In the genomic region with DNA sequence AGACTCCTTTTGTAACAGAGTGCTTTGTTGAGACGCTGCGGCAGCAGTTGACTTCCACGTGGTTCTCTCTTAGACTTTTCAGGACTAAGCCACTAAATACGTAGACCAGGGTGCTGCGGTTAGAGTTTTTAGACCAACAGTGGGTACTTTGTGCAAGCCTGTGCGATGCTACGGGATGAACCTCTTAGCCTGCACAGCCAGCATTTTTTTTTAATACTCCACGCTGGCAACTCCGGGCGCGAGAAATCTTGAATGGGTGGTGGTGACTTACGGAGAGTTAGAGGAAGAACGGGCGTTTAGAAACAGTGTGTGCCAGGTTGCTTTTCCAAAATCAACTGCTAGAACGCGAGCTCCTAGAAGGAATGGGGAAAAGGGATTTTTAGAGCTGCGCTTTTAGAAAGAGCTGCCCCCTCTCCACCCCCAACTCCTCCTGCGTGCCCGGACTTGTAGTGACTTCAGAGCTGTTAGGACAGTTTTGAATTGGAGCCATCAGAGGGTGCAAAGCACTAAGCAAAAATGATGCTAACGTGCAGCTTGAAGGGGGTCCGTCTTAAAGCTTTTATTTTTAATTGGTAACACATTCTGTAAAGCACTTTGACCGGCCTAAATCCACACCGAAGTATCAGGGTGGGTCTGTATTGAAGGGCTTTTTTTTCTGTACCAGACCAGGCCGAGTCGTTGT, we compare ENCODE assay signal across 8 mouse cellular contexts. TPM values are rescaled to one million over a fixed set of nuclear protein-coding genes. Genes with fewer than 3 reads are reported as not detected.
DNase-seq lines count a peak whose midpoint lies in the region; ATAC-seq and TF ChIP-seq lines count a peak whose summit lies in the region.

No protein-coding gene starts in this region.

- peak overlapping the region; percentile 75 for H3K9ac ChIP-seq in forebrain, embryonic 13.5 days
- H3K9ac ChIP-seq in intestine, postnatal 0 days (ENCODE audit: low read depth, low read length), result peak overlapping the region; percentile 60
- H3K9ac ChIP-seq in stomach, embryonic 16.5 days (ENCODE audit: low read length), result peak overlapping the region; percentile 82

- TF ChIP-seq CTCF in lung, adult 2 months (IDR thresholded peaks at IDR 0.05; ENCODE audit: insufficient read depth, low read length), result no peak
- no peak for TF ChIP-seq CTCF in intestine, postnatal 0 days (IDR thresholded peaks at IDR 0.05; ENCODE audit: low read depth)

- no peak for TF ChIP-seq POLR2A in lung, adult 2 months (IDR thresholded peaks at IDR 0.05; ENCODE audit: borderline replicate concordance, extremely low read depth, low read depth, low read length)

- no peaks in the 10 kb centered on the region; the same call in 1 of the 2 replicates for H3K4me1 ChIP-seq in lung, adult 2 months (ENCODE audit: control insufficient read depth, insufficient read depth, low read length)
- H3K4me1 ChIP-seq in forebrain, embryonic 13.5 days, result peaks cover 15% of the 10 kb centered on the region
- H3K4me1 ChIP-seq in intestine, postnatal 0 days (replicated peaks; ENCODE audit: control insufficient read depth, insufficient read depth, low read length), result no peaks in the 10 kb centered on the region
- H3K4me1 ChIP-seq in stomach, embryonic 16.5 days (ENCODE audit: control insufficient read depth, insufficient read depth, low read length), result no peaks in the 10 kb centered on the region

- H3K27ac ChIP-seq in forebrain, embryonic 13.5 days, result peak overlapping the region; percentile 51
- peak overlapping the region; percentile 28 for H3K27ac ChIP-seq in intestine, postnatal 0 days (ENCODE audit: low read depth, low read length)
- peak overlapping the region; percentile 74 for H3K27ac ChIP-seq in stomach, embryonic 16.5 days (ENCODE audit: low read length)

- peaks cover 3% of the 10 kb centered on the region; the same call in 1 of the 2 replicates for H3K27me3 ChIP-seq in forebrain, embryonic 13.5 days
- H3K27me3 ChIP-seq in intestine, postnatal 0 days (replicated peaks; ENCODE audit: control insufficient read depth, insufficient read depth, low read length), result peaks cover 6% of the 10 kb centered on the region; the same call in 1 of the 2 replicates
- H3K27me3 ChIP-seq in stomach, embryonic 16.5 days (ENCODE audit: control insufficient read depth, insufficient read depth, low read length), result no peaks in the 10 kb centered on the region

- H3K4me3 ChIP-seq in lung, adult 2 months (replicated peaks; ENCODE audit: extremely low read depth, low read depth, low read length), result peak overlapping the region; percentile 75
- peak overlapping the region; percentile 61 for H3K4me3 ChIP-seq in forebrain, embryonic 13.5 days
- H3K4me3 ChIP-seq in intestine, postnatal 0 days (ENCODE audit: low read depth, low read length), result peak overlapping the region; percentile 54
- peak overlapping the region; percentile 62 for H3K4me3 ChIP-seq in stomach, embryonic 16.5 days (replicated peaks; ENCODE audit: low read length)

- ATAC-seq in forebrain, embryonic 13.5 days, result peak; percentile 37
- no peak for ATAC-seq in intestine, postnatal 0 days
- ATAC-seq in stomach, embryonic 16.5 days (ENCODE audit: insufficient read depth, low FRiP score), result peak; percentile 12; the same call in 1 of the 2 replicates

- under 1% methylated on average over 25 of the region's 25 CpGs for WGBS in lung, adult 2 months
- under 1% methylated on average over 25 of the region's 25 CpGs for WGBS in forebrain, embryonic 13.5 days
- WGBS in intestine, postnatal 0 days, result under 1% methylated on average over 25 of the region's 25 CpGs
- under 1% methylated on average over 25 of the region's 25 CpGs for WGBS in stomach, embryonic 16.5 days

- H3K36me3 ChIP-seq in forebrain, embryonic 13.5 days (ENCODE audit: poor library complexity, severe bottlenecking), result no peaks in the 10 kb centered on the region
- H3K36me3 ChIP-seq in intestine, postnatal 0 days (ENCODE audit: control insufficient read depth, insufficient read depth), result no peaks in the 10 kb centered on the region
- no peaks in the 10 kb centered on the region for H3K36me3 ChIP-seq in stomach, embryonic 16.5 days (ENCODE audit: control insufficient read depth, insufficient read depth, low read length)

- H3K4me2 ChIP-seq in forebrain, embryonic 13.5 days, result peak overlapping the region; percentile 82
- peak overlapping the region; percentile 79 for H3K4me2 ChIP-seq in intestine, postnatal 0 days (replicated peaks; ENCODE audit: low read depth)
- H3K4me2 ChIP-seq in stomach, embryonic 16.5 days (ENCODE audit: low read depth, low read length), result peak overlapping the region; percentile 67

- DNase-seq in lung, adult 2 months, result peak; percentile 35
- DNase-seq in lung, postnatal 25 days (ENCODE audit: low spot score), result no peak
- peak; percentile 14 for DNase-seq in adrenal gland, adult 8-10 months
- peak; percentile 20 for DNase-seq in lung, postnatal 36 days
- no peak for DNase-seq in layer of hippocampus, adult 9-11 months

- H3K9me3 ChIP-seq in forebrain, embryonic 13.5 days (replicated peaks), result no peaks in the 10 kb centered on the region
- H3K9me3 ChIP-seq in intestine, postnatal 0 days (ENCODE audit: control insufficient read depth), result no peaks in the 10 kb centered on the region
- H3K9me3 ChIP-seq in stomach, embryonic 16.5 days (replicated peaks; ENCODE audit: control insufficient read depth, low read length), result no peaks in the 10 kb centered on the region

RNA-seq across cellular contexts. Expression of gene Gja1, which starts 1.0 kb away (rescaled TPM):
- polyA plus RNA-seq in lung, adult 2 months (2012; rRNA removed), result 13.1 and 31.3 TPM in 2 replicates
- total RNA-seq in adrenal gland, adult 8-10 months (2022), result 100 to 1,000 TPM in 3 of 4 experiments, 10 to 100 TPM in 1; 75.2 to 356 (median 209) TPM
- polyA plus RNA-seq in forebrain, embryonic 13.5 days (2015; fragmentation: Nextera tagmentation; extraction: Ambion mirVana), result 76.0 and 76.6 TPM in 2 replicates
- 30.6 and 32.0 TPM in 2 replicates for polyA plus RNA-seq in intestine, postnatal 0 days (2015; fragmentation: Nextera tagmentation; extraction: Ambion mirVana)
- 103 and 126 TPM in 2 replicates for polyA plus RNA-seq in stomach, embryonic 16.5 days (2015; fragmentation: Nextera tagmentation; extraction: Ambion mirVana)

Comparison
In these comparisons a context has a peak if more than half of its experiments do, and no peak if none do; other contexts are left out.
1. DNase-seq: peak in lung, adult 2 months (single experiment), adrenal gland, adult 8-10 months (single experiment) and lung, postnatal 36 days (single experiment); none in lung, postnatal 25 days (single experiment) and layer of hippocampus, adult 9-11 months (single experiment).
2. Peak in every context shown above with its lines, with median percentiles within 50 percentile points of each other: H3K4me3 ChIP-seq, H3K27ac ChIP-seq, H3K4me2 ChIP-seq and H3K9ac ChIP-seq.